Mouse (Mus musculus) stomach, postnatal 0 days (tissue): Measurements from ENCODE around the gene Wdr25. TPM values are rescaled to one million over a fixed set of nuclear protein-coding genes. Genes with fewer than 3 reads are reported as not detected.

Experiments used
- ATAC-seq: fragments of 200-750 bp; cut with Nextera tagmentation; 2 replicates; pipeline ENCODE4 v1.8.0; 2017; ENCODE audit not compliant: low FRiP score, low TSS enrichment
- DNase-seq: peaks from one replicate; pipeline ENCODE4 v3.0.0-alpha.2; 2016; ENCODE audit warnings: low spot score
- H3K27ac ChIP-seq: fragments of 300-500 bp; sonication (generic); replicated peaks from 2 replicates; pipeline ENCODE4 v1.5.1; 2014; ENCODE audit warnings: mild to moderate bottlenecking, control low read depth
- H3K27me3 ChIP-seq: fragments of 300-500 bp; sonication (generic); 2 replicates; pipeline ENCODE4 v1.6.1; 2014; ENCODE audit warnings: low read length; ENCODE audit not compliant: control insufficient read depth, insufficient read depth
- H3K36me3 ChIP-seq: fragments of 300-500 bp; sonication (generic); 2 replicates; pipeline ENCODE4 v1.6.1; 2014; ENCODE audit warnings: low read length, mixed read lengths; ENCODE audit not compliant: control insufficient read depth, insufficient read depth
- H3K4me1 ChIP-seq: fragments of 300-500 bp; sonication (generic); replicated peaks from 2 replicates; pipeline ENCODE4 v1.6.1; 2014; ENCODE audit warnings: antibody characterized with exemption; ENCODE audit not compliant: control insufficient read depth, insufficient read depth
- H3K4me2 ChIP-seq: fragments of 300-500 bp; sonication (generic); replicated peaks from 2 replicates; pipeline ENCODE4 v1.6.1; 2014; ENCODE audit warnings: low read depth, mild to moderate bottlenecking, control low read depth, moderate library complexity
- H3K4me3 ChIP-seq: fragments of 300-500 bp; sonication (generic); 2 replicates; pipeline ENCODE4 v1.5.1; 2014; ENCODE audit warnings: low read depth, low read length, control low read depth
- H3K9ac ChIP-seq: fragments of 300-500 bp; sonication (generic); 2 replicates; pipeline ENCODE4 v1.6.1; 2014; ENCODE audit warnings: mild to moderate bottlenecking, low read length, control low read depth, mixed read lengths
- H3K9me3 ChIP-seq: fragments of 300-500 bp; sonication (generic); 2 replicates; pipeline ENCODE4 v1.6.1; 2016; ENCODE audit warnings: low read length; ENCODE audit not compliant: control insufficient read depth
- CTCF ChIP-seq: IDR thresholded peaks from 2 replicates; pipeline ENCODE4 v1.5.1; 2016; ENCODE audit warnings: antibody characterized with exemption, low read depth, mild to moderate bottlenecking, moderate library complexity
- EP300 ChIP-seq: optimal IDR thresholded peaks from 2 replicates; pipeline ENCODE3; 2016; ENCODE audit warnings: antibody characterized with exemption
- WGBS: fragments of 180-500 bp; shearing (Covaris S2); extraction: QIAGEN DNeasy Blood & Tissue Kit; methylation state at CpG from one replicate; pipeline ENCODE4 v1.1.7; 2014; 5-methylcytosine and 5-hydroxymethylcytosine counted together
- polyA plus RNA-seq: library from polyadenylated mRNA; unstranded; fragments of >200 nt; fragmentation: Nextera tagmentation; extraction: Ambion mirVana; gene quantifications from 2 replicates; pipeline ENCODE4 v1.2.1, GENCODE M21; 2015

Gene Wdr25
- polyA plus RNA-seq, 1 experiment from 2014 or later: 3.9 TPM

DNA sequence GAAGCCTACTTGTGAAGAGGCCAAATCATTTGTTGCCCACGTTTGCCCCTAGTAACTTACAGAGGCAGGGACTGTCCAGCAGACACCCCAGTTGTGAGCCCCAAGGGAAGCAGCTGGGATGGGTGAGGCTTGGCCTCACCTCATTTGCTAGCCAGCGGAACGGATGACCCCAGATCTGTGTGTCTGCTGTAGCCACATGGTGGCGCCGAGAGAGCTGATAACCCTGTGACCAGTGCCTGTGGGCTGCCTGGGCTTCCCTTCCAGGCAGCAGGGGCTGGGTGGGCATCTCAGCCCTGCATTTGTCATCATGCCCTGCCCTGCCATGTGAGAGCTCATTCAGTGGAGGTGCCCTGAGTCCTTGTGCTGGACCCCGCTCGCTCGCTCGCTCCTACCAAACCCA is 130.3 kb downstream of the Wdr25 start:
- Histone ChIP-seq H3K27me3 (no peaks in the 10 kb centered on the region), H3K4me3 (no peak overlapping the region), H3K9me3 (no peaks in the 10 kb centered on the region), H3K36me3 (no peaks in the 10 kb centered on the region), H3K9ac (no peak overlapping the region), H3K4me2 (no peak overlapping the region), H3K4me1 (no peaks in the 10 kb centered on the region), H3K27ac (no peak overlapping the region)
- WGBS: 67% methylated on average over 9 of the region's 9 CpGs
- DNase-seq (no peak), ATAC-seq (no peak)
- peak; percentile 42; the same call in 1 of the 2 replicates for TF ChIP-seq CTCF
- TF ChIP-seq EP300: no peak

DNA sequence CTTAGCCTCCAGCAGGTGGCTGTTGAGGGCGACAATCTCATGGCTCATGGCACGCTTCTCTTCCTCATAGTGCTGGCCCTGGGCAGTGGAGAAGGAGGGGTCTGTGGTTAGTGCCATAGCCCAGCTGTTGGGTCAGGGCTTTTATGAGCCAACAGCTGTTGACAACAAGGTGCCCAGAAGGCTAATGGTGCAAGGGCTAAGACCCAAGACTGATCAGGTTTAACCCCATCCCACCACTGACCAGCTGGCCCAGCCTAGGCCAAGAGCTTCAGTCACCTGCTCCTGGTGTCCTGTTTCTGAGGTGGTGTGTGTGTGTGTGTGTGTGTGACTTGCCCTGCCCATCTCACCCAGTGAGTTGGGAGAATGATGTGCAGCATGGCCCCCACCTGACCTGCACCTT is 143.6 kb downstream of the Wdr25 start:
- no peak overlapping the region for H3K9ac ChIP-seq
- no peaks in the 10 kb centered on the region for H3K27me3 ChIP-seq
- no peak for DNase-seq
- 91% methylated on average over 2 of the region's 2 CpGs for WGBS
- no peak overlapping the region for H3K4me3 ChIP-seq
- ATAC-seq: no peak
- no peak for TF ChIP-seq EP300
- no peak for TF ChIP-seq CTCF
- H3K36me3 ChIP-seq: no peaks in the 10 kb centered on the region; the same call in 1 of the 2 replicates
- H3K27ac ChIP-seq: no peak overlapping the region
- H3K9me3 ChIP-seq: no peaks in the 10 kb centered on the region
- no peaks in the 10 kb centered on the region for H3K4me1 ChIP-seq
- no peak overlapping the region for H3K4me2 ChIP-seq

DNA sequence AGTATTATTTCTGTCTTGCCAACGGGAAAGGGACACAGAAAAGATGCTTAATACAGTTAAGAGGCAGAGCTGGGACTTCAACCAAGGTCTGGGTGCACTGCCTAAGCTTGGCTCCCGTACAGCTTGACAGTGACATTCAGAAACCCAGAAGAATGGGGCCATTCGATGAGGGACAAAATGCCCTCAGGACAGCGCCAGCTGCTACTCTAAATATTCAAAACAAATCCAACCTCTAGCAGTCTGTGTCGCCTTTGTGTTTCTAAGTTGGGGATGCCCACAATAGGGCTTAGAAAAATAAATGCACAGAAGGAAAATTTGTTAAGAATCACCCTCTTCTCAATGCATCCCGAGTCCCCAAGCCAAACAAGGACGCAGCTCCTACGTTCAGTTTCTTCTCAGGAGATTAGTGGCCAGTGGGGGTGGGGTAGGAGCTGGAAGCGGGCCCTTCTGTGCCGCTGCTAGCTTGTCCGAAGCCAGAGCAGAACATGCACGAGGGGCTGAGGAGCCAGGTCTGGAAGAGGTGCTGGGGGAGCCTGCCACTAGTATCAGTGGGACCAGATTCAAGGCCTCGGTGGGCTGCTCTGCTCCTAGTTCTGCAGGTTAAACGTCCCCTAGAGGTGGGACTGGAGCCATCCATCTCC is 144.9 kb downstream of the Wdr25 start:
- no peak overlapping the region for H3K4me2 ChIP-seq
- H3K9me3 ChIP-seq: no peaks in the 10 kb centered on the region
- 46% methylated on average over 14 of the region's 14 CpGs for WGBS
- ATAC-seq: no peak
- H3K36me3 ChIP-seq: no peaks in the 10 kb centered on the region; the same call in 1 of the 2 replicates
- DNase-seq: no peak
- H3K27ac ChIP-seq: no peak overlapping the region
- no peak overlapping the region for H3K4me3 ChIP-seq
- no peaks in the 10 kb centered on the region for H3K4me1 ChIP-seq
- H3K27me3 ChIP-seq: no peaks in the 10 kb centered on the region
- TF ChIP-seq EP300 (no peak), CTCF (no peak)
- no peak overlapping the region for H3K9ac ChIP-seq

DNA sequence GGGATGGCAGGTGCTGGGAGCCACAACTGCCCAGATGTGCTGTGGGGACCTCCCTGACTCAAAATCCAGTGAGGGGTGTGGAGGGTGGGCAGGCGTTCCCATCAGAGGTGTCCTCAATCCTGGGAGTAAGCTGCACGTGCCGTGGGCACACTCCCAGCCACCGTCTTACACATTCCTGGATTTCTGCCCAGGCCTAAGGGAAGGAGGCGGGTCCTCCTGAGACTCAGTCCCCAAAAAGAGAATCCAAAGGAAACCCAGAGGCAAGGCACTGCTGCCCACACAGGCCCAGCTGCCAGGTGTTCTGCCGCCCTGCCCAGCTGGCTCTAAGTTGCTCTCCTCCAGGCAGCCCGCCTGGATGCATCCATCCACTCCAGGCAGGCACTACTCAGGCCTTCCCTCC is 145.9 kb downstream of the Wdr25 start:
- H3K4me1 ChIP-seq: no peaks in the 10 kb centered on the region
- no peak overlapping the region for H3K4me3 ChIP-seq
- H3K27ac ChIP-seq: no peak overlapping the region
- no peaks in the 10 kb centered on the region for H3K9me3 ChIP-seq
- H3K27me3 ChIP-seq: no peaks in the 10 kb centered on the region
- no peak for ATAC-seq
- no peaks in the 10 kb centered on the region for H3K36me3 ChIP-seq
- no peak overlapping the region for H3K4me2 ChIP-seq
- TF ChIP-seq EP300 (no peak), CTCF (no peak)
- WGBS: 52% methylated on average over 7 of the region's 7 CpGs
- H3K9ac ChIP-seq: no peak overlapping the region
- DNase-seq: no peak

DNA sequence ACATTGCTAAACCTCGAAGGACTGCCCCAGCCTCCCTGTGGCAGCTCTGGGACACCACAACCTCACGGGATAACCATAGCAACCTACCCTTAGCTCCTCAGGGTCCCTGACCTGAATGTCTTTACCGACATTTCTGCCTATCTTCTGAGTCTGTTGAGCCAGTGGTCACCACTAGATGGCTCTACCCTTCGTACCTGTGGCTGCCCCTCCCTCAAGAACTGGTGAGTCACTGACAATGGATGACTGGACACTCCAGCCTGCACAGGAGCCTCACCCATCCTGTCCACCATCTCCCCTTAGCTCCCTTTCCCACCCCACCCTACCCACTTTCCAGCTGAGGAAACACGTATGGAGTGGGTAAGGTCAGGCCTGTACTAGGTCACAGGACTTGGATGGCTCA is 151.1 kb downstream of the Wdr25 start:
- Histone ChIP-seq H3K27ac (no peak overlapping the region), H3K4me1 (no peaks in the 10 kb centered on the region), H3K36me3 (no peaks in the 10 kb centered on the region), H3K9me3 (no peaks in the 10 kb centered on the region), H3K4me3 (no peak overlapping the region), H3K27me3 (no peaks in the 10 kb centered on the region), H3K4me2 (no peak overlapping the region), H3K9ac (no peak overlapping the region)
- peak; percentile 50 for DNase-seq
- 22% methylated on average over 5 of the region's 5 CpGs for WGBS
- ATAC-seq: peak; percentile 76
- TF ChIP-seq EP300 (no peak), CTCF (peak; percentile 70)

DNA sequence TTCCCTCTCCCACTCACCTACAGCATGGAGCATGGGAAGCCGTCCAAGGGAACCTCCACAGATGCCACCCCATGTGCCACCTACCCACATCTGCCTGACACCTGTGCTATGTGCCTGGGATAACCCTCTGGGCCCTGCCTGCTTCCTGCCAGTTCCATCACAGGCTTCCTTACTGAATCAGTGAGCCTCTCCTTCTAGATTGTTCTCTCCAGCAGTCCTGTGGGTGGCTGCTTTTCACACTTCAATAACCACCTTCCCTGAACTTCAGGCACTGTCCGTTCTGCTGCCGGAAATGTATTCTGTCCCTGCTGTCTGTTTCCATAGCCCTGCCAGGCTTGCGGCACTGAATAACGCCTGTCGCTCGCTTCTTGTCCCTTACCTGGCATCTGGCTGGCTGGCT is 152.2 kb downstream of the Wdr25 start:
- Histone ChIP-seq H3K4me3 (no peak overlapping the region), H3K9ac (no peak overlapping the region), H3K4me2 (no peak overlapping the region), H3K27ac (no peak overlapping the region), H3K9me3 (no peaks in the 10 kb centered on the region), H3K4me1 (no peaks in the 10 kb centered on the region), H3K36me3 (no peaks in the 10 kb centered on the region), H3K27me3 (no peaks in the 10 kb centered on the region)
- TF ChIP-seq CTCF (no peak), EP300 (no peak)
- ATAC-seq (no peak), DNase-seq (no peak)
- WGBS: 83% methylated on average over 7 of the region's 7 CpGs
